Mouse (Mus musculus) forebrain, embryonic 16.5 days (tissue): Measurements from ENCODE around the gene Fam124a. TPM values are rescaled to one million over a fixed set of nuclear protein-coding genes. Genes with fewer than 3 reads are reported as not detected.

Experiments used
- ATAC-seq: fragments of 200-750 bp; cut with Nextera tagmentation; 2 replicates; pipeline ENCODE4 v1.8.0; 2017; ENCODE audit warnings: mild to moderate bottlenecking, moderate library complexity
- H3K27ac ChIP-seq: fragments of 300-500 bp; sonication (generic); 2 replicates; pipeline ENCODE4 v1.5.1; 2014; ENCODE audit warnings: low read length, control low read depth
- H3K27me3 ChIP-seq: fragments of 300-500 bp; sonication (generic); replicated peaks from 2 replicates; pipeline ENCODE4 v1.6.1; 2014; ENCODE audit warnings: low read length; ENCODE audit not compliant: control insufficient read depth, insufficient read depth
- H3K36me3 ChIP-seq: fragments of 300-500 bp; sonication (generic); 2 replicates; pipeline ENCODE4 v1.6.1; 2014; ENCODE audit not compliant: control insufficient read depth, insufficient read depth
- H3K4me1 ChIP-seq: fragments of 300-500 bp; sonication (generic); replicated peaks from 2 replicates; pipeline ENCODE4 v1.6.1; 2014; ENCODE audit warnings: low read length; ENCODE audit not compliant: control insufficient read depth, insufficient read depth
- H3K4me2 ChIP-seq: fragments of 300-500 bp; sonication (generic); 2 replicates; pipeline ENCODE4 v1.6.1; 2014; ENCODE audit warnings: mild to moderate bottlenecking, low read length, control low read depth
- H3K4me3 ChIP-seq: fragments of 300-500 bp; sonication (generic); replicated peaks from 2 replicates; pipeline ENCODE4 v1.5.1; 2014; ENCODE audit warnings: mild to moderate bottlenecking, low read length, control low read depth
- H3K9ac ChIP-seq: fragments of 300-500 bp; sonication (generic); replicated peaks from 2 replicates; pipeline ENCODE4 v1.6.1; 2014; ENCODE audit warnings: low read depth, low read length, control low read depth
- H3K9me3 ChIP-seq: fragments of 300-500 bp; sonication (generic); 2 replicates; pipeline ENCODE4 v1.6.1; 2016; ENCODE audit warnings: low read length; ENCODE audit not compliant: control insufficient read depth
- WGBS: fragments of 180-500 bp; shearing (Covaris S2); extraction: QIAGEN DNeasy Blood & Tissue Kit; methylation state at CpG from one replicate; pipeline ENCODE4 v1.1.7; 2014; 5-methylcytosine and 5-hydroxymethylcytosine counted together
- polyA plus RNA-seq: library from polyadenylated mRNA; unstranded; fragments of >200 nt; fragmentation: Nextera tagmentation; extraction: Ambion mirVana; gene quantifications from 2 replicates; pipeline ENCODE4 v1.2.1, GENCODE M21; 2015

Gene Fam124a
- polyA plus RNA-seq, 1 experiment from 2014 or later: 47.6 TPM

GRCm38 (mm10) chr14:62602271-62602670 lies 46.7 kb downstream of the Fam124a start:
- peak overlapping the region; percentile 51 for H3K27ac ChIP-seq
- peaks cover 6% of the 10 kb centered on the region; the same call in 1 of the 2 replicates for H3K36me3 ChIP-seq
- H3K27me3 ChIP-seq: no peaks in the 10 kb centered on the region
- H3K4me3 ChIP-seq: no peak overlapping the region
- no peak overlapping the region for H3K9ac ChIP-seq
- H3K4me1 ChIP-seq: peaks cover 21% of the 10 kb centered on the region
- peak; percentile 24; the same call in 1 of the 2 replicates for ATAC-seq
- WGBS: 27% methylated on average over 1 of the region's 1 CpGs
- no peaks in the 10 kb centered on the region for H3K9me3 ChIP-seq
- no peak overlapping the region for H3K4me2 ChIP-seq

DNA sequence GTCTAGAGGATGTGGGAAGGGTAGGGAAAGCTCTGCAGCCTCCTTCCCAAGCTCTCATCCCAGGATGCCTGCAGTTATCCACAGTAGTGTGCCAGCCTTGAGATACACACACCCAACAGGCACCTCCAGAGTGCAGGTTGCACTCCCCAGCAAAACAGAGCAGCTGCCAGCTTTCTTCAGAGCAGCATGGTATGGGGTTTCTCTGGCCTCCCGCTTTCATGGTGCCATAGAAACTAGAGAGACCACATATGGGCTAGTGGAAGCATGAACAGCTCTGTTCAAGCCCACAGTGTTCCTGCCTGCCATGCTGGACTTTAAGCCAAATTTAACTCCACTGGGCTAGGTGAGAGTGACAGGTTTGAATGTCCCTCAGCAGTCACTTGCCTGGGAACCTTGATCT lies 47.3 kb downstream of the Fam124a start:
- peaks cover 9% of the 10 kb centered on the region; the same call in 1 of the 2 replicates for H3K36me3 ChIP-seq
- H3K27me3 ChIP-seq: no peaks in the 10 kb centered on the region
- 59% methylated on average over 1 of the region's 1 CpGs for WGBS
- H3K27ac ChIP-seq: no peak overlapping the region
- H3K4me1 ChIP-seq: peaks cover 24% of the 10 kb centered on the region
- no peak for ATAC-seq
- no peaks in the 10 kb centered on the region for H3K9me3 ChIP-seq
- no peak overlapping the region for H3K9ac ChIP-seq
- H3K4me2 ChIP-seq: no peak overlapping the region
- H3K4me3 ChIP-seq: no peak overlapping the region

DNA sequence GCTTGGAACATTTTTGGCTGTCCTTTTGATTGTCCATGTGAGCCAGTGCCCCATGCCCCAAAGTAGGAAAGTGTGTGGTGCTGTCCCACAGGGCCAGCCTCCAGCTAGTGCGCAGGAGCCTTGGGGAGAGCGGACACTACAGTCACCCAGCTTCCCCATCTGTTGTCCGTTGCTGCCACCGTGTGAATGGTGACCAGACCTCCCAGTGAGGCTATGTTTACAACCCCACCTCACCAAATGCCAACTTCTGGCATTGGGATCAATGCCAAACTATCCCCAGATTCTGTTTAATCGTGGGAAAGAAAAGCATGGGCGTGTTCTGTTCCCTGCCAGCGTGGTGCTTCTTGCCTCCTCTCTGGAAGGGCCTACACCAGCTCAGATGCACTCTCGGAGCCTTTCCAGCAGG lies 52.3 kb downstream of the Fam124a start:
- Histone ChIP-seq H3K9me3 (no peaks in the 10 kb centered on the region), H3K9ac (no peak overlapping the region), H3K4me1 (peaks cover 12% of the 10 kb centered on the region), H3K4me2 (no peak overlapping the region), H3K36me3 (peaks cover 9% of the 10 kb centered on the region; the same call in 1 of the 2 replicates), H3K27ac (no peak overlapping the region), H3K4me3 (no peak overlapping the region), H3K27me3 (no peaks in the 10 kb centered on the region)
- WGBS: 42% methylated on average over 8 of the region's 8 CpGs
- ATAC-seq: peak; percentile 66

DNA sequence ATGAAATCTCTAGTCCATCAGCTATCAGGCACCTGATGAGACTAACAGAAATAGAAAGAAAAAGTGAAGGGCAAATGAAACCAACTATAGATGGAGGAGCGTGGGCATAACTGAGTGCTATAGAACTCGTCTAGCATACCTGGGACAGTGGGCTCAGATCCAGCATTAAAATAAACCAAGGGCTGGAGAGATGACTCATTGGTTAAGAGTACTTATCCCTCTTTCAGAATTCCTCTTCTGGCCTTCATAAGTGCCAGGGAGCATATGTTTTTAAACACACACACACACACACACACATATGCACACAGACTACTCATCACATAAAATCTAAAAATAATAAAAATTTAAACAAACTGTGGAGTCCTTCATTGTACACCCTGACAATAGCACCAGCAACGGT lies 54.4 kb downstream of the Fam124a start:
- 82% methylated on average over 3 of the region's 3 CpGs for WGBS

DNA sequence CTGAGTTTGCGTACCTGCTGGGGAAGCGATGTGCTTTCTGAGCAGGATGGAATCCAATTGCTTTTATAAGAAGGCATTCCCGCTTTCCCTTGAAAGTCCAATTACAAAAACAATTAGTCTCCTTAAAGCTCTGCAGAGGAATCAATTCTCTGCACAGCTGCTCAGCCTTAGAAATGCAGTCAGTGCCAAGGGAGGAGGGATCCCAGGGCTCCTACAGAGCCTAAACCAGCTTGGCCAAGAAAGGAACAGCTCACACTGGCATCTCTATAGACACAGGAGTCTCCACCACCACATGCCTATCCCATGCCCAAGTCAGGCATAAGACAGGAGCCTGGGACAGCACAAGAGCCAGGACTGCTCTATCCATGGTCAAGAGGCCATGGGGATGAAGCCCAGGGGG lies 66.9 kb downstream of the Fam124a start:
- Histone ChIP-seq H3K9me3 (no peaks in the 10 kb centered on the region), H3K27me3 (no peaks in the 10 kb centered on the region), H3K27ac (peak overlapping the region; percentile 56; the same call in 1 of the 2 replicates), H3K9ac (no peak overlapping the region), H3K36me3 (no peaks in the 10 kb centered on the region), H3K4me1 (peaks cover 11% of the 10 kb centered on the region), H3K4me2 (no peak overlapping the region), H3K4me3 (no peak overlapping the region)
- peak; percentile 72 for ATAC-seq
- 25% methylated on average over 3 of the region's 3 CpGs for WGBS

More for the DNA sequence above, 54.4 kb downstream of the Fam124a start:
- Histone ChIP-seq H3K4me3 (no peak overlapping the region), H3K4me1 (peaks cover 6% of the 10 kb centered on the region; the same call in 1 of the 2 replicates), H3K36me3 (peaks cover 9% of the 10 kb centered on the region; the same call in 1 of the 2 replicates), H3K27me3 (no peaks in the 10 kb centered on the region), H3K4me2 (no peak overlapping the region), H3K9me3 (no peaks in the 10 kb centered on the region), H3K27ac (no peak overlapping the region), H3K9ac (no peak overlapping the region)
- ATAC-seq: no peak

GRCm38 (mm10) chr14:62627951-62628350 lies 72.4 kb downstream of the Fam124a start:
- Histone ChIP-seq H3K4me3 (no peak overlapping the region), H3K36me3 (no peaks in the 10 kb centered on the region), H3K4me1 (peaks cover 4% of the 10 kb centered on the region; the same call in 1 of the 2 replicates), H3K4me2 (no peak overlapping the region), H3K9me3 (no peaks in the 10 kb centered on the region), H3K9ac (no peak overlapping the region), H3K27ac (no peak overlapping the region), H3K27me3 (no peaks in the 10 kb centered on the region)
- ATAC-seq: no peak
- 85% methylated on average over 5 of the region's 5 CpGs for WGBS

GRCm38 (mm10) chr14:62637436-62638344 lies 82.2 kb downstream of the Fam124a start:
- no peaks in the 10 kb centered on the region for H3K27me3 ChIP-seq
- 19% methylated on average over 9 of the region's 9 CpGs for WGBS

DNA sequence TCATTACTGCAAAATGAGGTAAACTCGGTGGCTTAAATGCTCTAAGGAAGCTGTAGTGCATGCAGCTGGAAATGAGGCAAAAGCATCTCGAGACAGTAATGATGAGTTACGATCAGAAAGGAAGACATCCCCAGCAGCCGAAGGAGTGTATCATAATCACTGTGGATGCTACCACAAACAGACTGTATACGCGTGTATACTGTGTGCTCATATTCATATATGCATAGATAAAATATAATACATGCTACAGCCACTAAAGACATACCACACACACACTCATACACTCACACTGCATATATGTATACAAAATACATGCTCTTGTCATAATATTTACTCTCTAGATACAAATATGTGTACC lies 82.8 kb downstream of the Fam124a start:
- Histone ChIP-seq H3K27ac (peak overlapping the region; percentile 85), H3K9ac (no peak overlapping the region), H3K4me1 (peaks cover 11% of the 10 kb centered on the region), H3K27me3 (no peaks in the 10 kb centered on the region), H3K4me3 (no peak overlapping the region), H3K4me2 (peak overlapping the region; percentile 20; the same call in 1 of the 2 replicates), H3K9me3 (no peaks in the 10 kb centered on the region), H3K36me3 (no peaks in the 10 kb centered on the region)
- ATAC-seq: no peak; the same call in 1 of the 2 replicates
- 29% methylated on average over 6 of the region's 6 CpGs for WGBS

More at GRCm38 (mm10) chr14:62637436-62638344, 82.2 kb downstream of the Fam124a start:
- Histone ChIP-seq H3K4me2 (peak overlapping the region; percentile 20; the same call in 1 of the 2 replicates), H3K36me3 (no peaks in the 10 kb centered on the region), H3K4me3 (no peak overlapping the region), H3K9me3 (no peaks in the 10 kb centered on the region), H3K27ac (peak overlapping the region; percentile 85), H3K9ac (no peak overlapping the region), H3K4me1 (peaks cover 11% of the 10 kb centered on the region)
- ATAC-seq: peak; percentile 80

DNA sequence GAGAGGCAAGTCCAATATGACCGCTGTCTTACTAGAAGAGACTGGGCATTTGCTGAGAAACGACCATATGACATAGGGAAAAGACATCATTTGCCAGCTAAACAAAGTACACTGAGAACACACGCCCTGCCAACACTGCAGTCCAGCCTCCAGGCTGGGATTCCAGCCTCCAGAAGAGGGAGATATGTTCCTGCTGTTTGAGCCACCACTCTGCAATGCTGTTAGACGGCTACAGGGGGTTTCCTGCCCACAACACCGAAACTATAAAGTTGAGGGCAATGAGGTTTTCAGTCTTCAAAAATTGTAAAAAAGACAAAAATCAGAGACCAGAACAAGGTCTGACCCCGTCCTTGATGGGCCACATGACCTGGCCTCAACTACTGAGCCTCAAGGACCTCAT lies 83.6 kb downstream of the Fam124a start:
- no peaks in the 10 kb centered on the region for H3K36me3 ChIP-seq
- no peaks in the 10 kb centered on the region for H3K27me3 ChIP-seq
- H3K9me3 ChIP-seq: no peaks in the 10 kb centered on the region
- H3K4me1 ChIP-seq: peaks cover 11% of the 10 kb centered on the region
- WGBS: 78% methylated on average over 6 of the region's 6 CpGs
- H3K27ac ChIP-seq: no peak overlapping the region
- H3K9ac ChIP-seq: no peak overlapping the region
- H3K4me2 ChIP-seq: no peak overlapping the region
- ATAC-seq: no peak
- no peak overlapping the region for H3K4me3 ChIP-seq
